Mouse (Mus musculus) CH12.LX (cell line): ENCODE results near the gene Epb41. TPM values are rescaled to one million over a fixed set of nuclear protein-coding genes. Genes with fewer than 3 reads are reported as not detected.

ENCODE experiments used
- DNase-seq: peaks from one replicate; pipeline ENCODE4 v3.0.0-alpha.2; 2013; ENCODE audit errors: extremely low read depth
- H3K27ac ChIP-seq: 2 replicates; pipeline ENCODE4 v1.5.1; 2012; ENCODE audit warnings: low read depth, mild to moderate bottlenecking, control low read depth, moderate library complexity; ENCODE audit not compliant: insufficient read depth
- H3K27me3 ChIP-seq: replicated peaks from 2 replicates; pipeline ENCODE3; 2012; ENCODE audit warnings: inconsistent platforms
- H3K36me3 ChIP-seq, 2 experiments: replicated peaks in 1 of 2; 2 replicates each; pipeline versions ENCODE3 to v1.6.1; 2012; ENCODE audit warnings: inconsistent platforms in 1 of 2, low read length in 1 of 2, mild to moderate bottlenecking in 1 of 2, mixed read lengths in 1 of 2, moderate library complexity in 1 of 2; ENCODE audit not compliant: control insufficient read depth in 1 of 2, insufficient read depth in 1 of 2
- H3K4me1 ChIP-seq, 2 experiments: 2 replicates each; pipeline ENCODE4 v1.6.1; 2012; ENCODE audit warnings: inconsistent platforms in 1 of 2, moderate library complexity in 1 of 2; ENCODE audit not compliant: insufficient read depth in 2 of 2, control insufficient read depth in 1 of 2
- H3K4me2 ChIP-seq: 2 replicates; pipeline ENCODE4 v1.6.1; 2012; ENCODE audit warnings: low read depth, mild to moderate bottlenecking, control low read depth; ENCODE audit not compliant: poor library complexity, insufficient read depth, severe bottlenecking
- H3K4me3 ChIP-seq, 3 experiments: fragments of 150-350 bp in 1 of 3; sonication (generic) in 1 of 3; replicated peaks in 1 of 3; 2 replicates each; pipeline versions ENCODE3 to v1.5.1; 2011 to 2012; ENCODE audit warnings: low read depth in 2 of 3, low read length in 2 of 3, mild to moderate bottlenecking in 2 of 3, moderate library complexity in 2 of 3, control low read depth in 1 of 3, improper control_type of control experiment in 1 of 3, inconsistent platforms in 1 of 3, mixed read lengths in 1 of 3; ENCODE audit not compliant: poor library complexity in 1 of 3
- H3K79me2 ChIP-seq: replicated peaks from 2 replicates; pipeline ENCODE4 v1.6.1; 2012; ENCODE audit warnings: mild to moderate bottlenecking, moderate library complexity; ENCODE audit not compliant: control insufficient read depth, poor library complexity, insufficient read depth, severe bottlenecking; ENCODE audit errors: extremely low read depth
- H3K9ac ChIP-seq: 2 replicates; pipeline ENCODE4 v1.6.1; 2012; ENCODE audit warnings: low read depth, mild to moderate bottlenecking, control low read depth, moderate library complexity; ENCODE audit not compliant: insufficient read depth
- H3K9me3 ChIP-seq: replicated peaks from 2 replicates; pipeline ENCODE3; 2012; ENCODE audit warnings: low read length, inconsistent platforms, mixed read lengths
- BHLHE40 ChIP-seq: IDR thresholded peaks from 2 replicates; pipeline ENCODE4 v1.6.1; 2011; ENCODE audit warnings: mild to moderate bottlenecking, low read depth, low read length, improper control_type of control experiment
- CHD1 ChIP-seq: IDR thresholded peaks from 2 replicates; pipeline ENCODE4 v1.6.1; 2012; ENCODE audit warnings: low read depth, low read length, improper control_type of control experiment, inconsistent platforms
- CTCF ChIP-seq, 2 experiments: IDR thresholded peaks in 1 of 2; conservative IDR thresholded peaks in 1 of 2; 2 replicates each; pipeline ENCODE4 v1.5.1; 2011 to 2012; ENCODE audit warnings: low read depth in 2 of 2, low read length in 2 of 2, improper control_type of control experiment in 1 of 2, inconsistent platforms in 1 of 2, mild to moderate bottlenecking in 1 of 2, moderate library complexity in 1 of 2
- E2F4 ChIP-seq: IDR thresholded peaks from 2 replicates; pipeline ENCODE4 v1.6.1; 2011; ENCODE audit warnings: low read depth, low read length, improper control_type of control experiment; ENCODE audit not compliant: insufficient replicate concordance
- ETS1 ChIP-seq: conservative IDR thresholded peaks from 2 replicates; pipeline ENCODE4 v1.6.1; 2012; ENCODE audit warnings: low read depth, mild to moderate bottlenecking, inconsistent platforms, low read length, improper control_type of control experiment, moderate library complexity
- HCFC1 ChIP-seq: IDR thresholded peaks from 2 replicates; pipeline ENCODE4 v1.6.1; 2012; ENCODE audit warnings: low read depth, mild to moderate bottlenecking, inconsistent platforms, low read length, improper control_type of control experiment
- JUN ChIP-seq: IDR thresholded peaks from 2 replicates; pipeline ENCODE4 v1.6.1; 2011; ENCODE audit warnings: low read depth, mild to moderate bottlenecking, low read length, improper control_type of control experiment, moderate library complexity; ENCODE audit not compliant: insufficient read depth
- JUND ChIP-seq: conservative IDR thresholded peaks from 2 replicates; pipeline ENCODE4 v1.6.1; 2011; ENCODE audit warnings: low read depth, low read length, improper control_type of control experiment
- MAFK ChIP-seq: IDR thresholded peaks from 2 replicates; pipeline ENCODE4 v1.6.1; 2011; ENCODE audit warnings: low read length, improper control_type of control experiment; ENCODE audit not compliant: insufficient replicate concordance
- MAX ChIP-seq: IDR thresholded peaks from 2 replicates; pipeline ENCODE4 v1.6.1; 2011; ENCODE audit warnings: low read length, improper control_type of control experiment
- MAZ ChIP-seq: IDR thresholded peaks from 2 replicates; pipeline ENCODE4 v1.6.1; 2012; ENCODE audit warnings: low read depth, mild to moderate bottlenecking, inconsistent platforms, low read length, improper control_type of control experiment, moderate library complexity
- MYC ChIP-seq: IDR thresholded peaks from 2 replicates; pipeline ENCODE4 v1.6.1; 2011; ENCODE audit warnings: low read depth, mild to moderate bottlenecking, improper control_type of control experiment, low read length
- PAX5 ChIP-seq: IDR thresholded peaks from 2 replicates; pipeline ENCODE4 v1.6.1; 2012; ENCODE audit warnings: low read length, inconsistent platforms, mixed read lengths
- RAD21 ChIP-seq: IDR thresholded peaks from 2 replicates; pipeline ENCODE4 v1.6.1; 2011; ENCODE audit warnings: low read depth, mild to moderate bottlenecking, low read length, improper control_type of control experiment, moderate library complexity
- SIN3A ChIP-seq: IDR thresholded peaks from 2 replicates; pipeline ENCODE4 v1.6.1; 2012; ENCODE audit warnings: low read length, improper control_type of control experiment, inconsistent platforms
- TBP ChIP-seq: conservative IDR thresholded peaks from 2 replicates; pipeline ENCODE4 v1.6.1; 2011; ENCODE audit warnings: low read depth, low read length, improper control_type of control experiment
- TCF12 ChIP-seq: IDR thresholded peaks from 2 replicates; pipeline ENCODE4 v1.6.1; 2014; ENCODE audit warnings: low read depth, mild to moderate bottlenecking, inconsistent platforms, low read length, improper control_type of control experiment
- UBTF ChIP-seq: IDR thresholded peaks from 2 replicates; pipeline ENCODE4 v1.6.1; 2012; ENCODE audit warnings: low read depth, mild to moderate bottlenecking, inconsistent platforms, low read length, improper control_type of control experiment, moderate library complexity
- USF1 ChIP-seq: IDR thresholded peaks from 2 replicates; pipeline ENCODE4 v1.6.1; 2014; ENCODE audit warnings: low read depth, mild to moderate bottlenecking, inconsistent platforms, low read length, improper control_type of control experiment
- ZC3H11A ChIP-seq: IDR thresholded peaks from 2 replicates; pipeline ENCODE4 v1.6.1; 2012; ENCODE audit warnings: low read depth, mild to moderate bottlenecking, inconsistent platforms, low read length, improper control_type of control experiment
- ZMIZ1 ChIP-seq: IDR thresholded peaks from 2 replicates; pipeline ENCODE4 v1.6.1; 2012; ENCODE audit warnings: low read depth, mild to moderate bottlenecking, inconsistent platforms, low read length, improper control_type of control experiment
- dilution Hi-C: fragments of 300-500 bp; cut with MboI; formaldehyde crosslinking; loops from 2 replicates; pipeline ENCODE4 v1.14.3; 2020; ENCODE audit warnings: low sequenced_read_pairs; ENCODE audit not compliant: extremely low pct_unique_long_range_greater_than_20kb, extremely low pct_ligation_motif_present
- in situ Hi-C: fragments of 300-500 bp; cut with MboI; formaldehyde crosslinking; loops from 3 replicates; pipeline ENCODE4 v1.14.3; 2019; ENCODE audit warnings: low sequenced_read_pairs, low pct_ligation_motif_present, low pct_unique_long_range_greater_than_20kb, mixed read lengths
- polyA plus RNA-seq: library from polyadenylated mRNA; unstranded; fragments of >175 nt; gene quantifications from 2 replicates; pipeline ENCODE4 v1.2.1, GENCODE M21; 2012; ENCODE audit warnings: low read depth; ENCODE audit not compliant: insufficient read length
- total RNA-seq, 2 experiments: library from RNA; depleted of rRNA; stranded (reverse); fragments of 300-350 nt in 1 of 2; fragments of >200 nt in 1 of 2; gene quantifications; 2 replicates each; pipeline ENCODE4 v1.2.3; 2012 to 2014

Gene Epb41
- total and polyA plus RNA-seq, 3 experiments, result 7.1 to 21.6 (median 10.0) TPM

DNA sequence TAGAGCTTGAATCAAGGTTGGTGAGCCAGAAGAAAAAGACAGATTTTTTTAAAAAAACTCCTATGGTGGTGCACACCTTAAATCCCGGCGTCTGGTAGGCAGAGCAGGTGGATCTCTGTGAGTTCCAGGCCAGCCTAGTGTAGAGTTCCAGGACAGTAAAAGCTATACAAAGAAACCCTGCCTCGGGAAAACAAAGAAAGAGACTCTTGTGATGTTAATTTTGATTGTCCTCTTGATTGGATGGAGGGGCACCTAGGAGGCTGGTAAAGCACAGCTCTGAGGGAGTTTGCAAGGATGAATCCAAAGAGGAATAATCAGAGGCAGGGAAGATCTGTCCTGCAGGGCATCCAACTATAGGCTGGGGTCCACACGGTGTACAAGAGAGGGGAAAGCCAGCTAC is 56.6 kb downstream of the Epb41 start:
- Histone ChIP-seq H3K9me3 (no peaks in the 10 kb centered on the region), H3K9ac (no peak overlapping the region), H3K27me3 (no peaks in the 10 kb centered on the region), H3K79me2 (no peaks in the 10 kb centered on the region), H3K36me3 (peaks cover 0 to 2% of the 10 kb centered on the region in 2 experiments), H3K27ac (no peak overlapping the region), H3K4me2 (no peak overlapping the region), H3K4me3 (no peak overlapping the region), H3K4me1 (no peaks in the 10 kb centered on the region)
- dilution Hi-C loops, result no loop called here
- no peak for TF ChIP-seq RAD21
- TF ChIP-seq TBP, result no peak
- TF ChIP-seq CHD1, result no peak
- TF ChIP-seq USF1, result no peak
- TF ChIP-seq BHLHE40, result no peak
- no peak for TF ChIP-seq CTCF (conservative IDR thresholded peaks at IDR 0.05 in 1 of 2, IDR thresholded peaks at IDR 0.05 in 1 of 2; ENCODE audit: low read depth in 2 of 2, low read length in 2 of 2)
- TF ChIP-seq SIN3A, result no peak
- no peak for TF ChIP-seq MYC
- TF ChIP-seq ZC3H11A, result no peak
- TF ChIP-seq ZMIZ1, result no peak
- no peak for TF ChIP-seq PAX5
- TF ChIP-seq E2F4, result no peak
- no peak for TF ChIP-seq HCFC1
- no peak for TF ChIP-seq MAFK
- TF ChIP-seq TCF12, result no peak
- TF ChIP-seq JUN, result no peak
- no peak for TF ChIP-seq MAZ
- no peak for TF ChIP-seq JUND
- in situ Hi-C loops, result no loop called here
- DNase-seq, result no peak

DNA sequence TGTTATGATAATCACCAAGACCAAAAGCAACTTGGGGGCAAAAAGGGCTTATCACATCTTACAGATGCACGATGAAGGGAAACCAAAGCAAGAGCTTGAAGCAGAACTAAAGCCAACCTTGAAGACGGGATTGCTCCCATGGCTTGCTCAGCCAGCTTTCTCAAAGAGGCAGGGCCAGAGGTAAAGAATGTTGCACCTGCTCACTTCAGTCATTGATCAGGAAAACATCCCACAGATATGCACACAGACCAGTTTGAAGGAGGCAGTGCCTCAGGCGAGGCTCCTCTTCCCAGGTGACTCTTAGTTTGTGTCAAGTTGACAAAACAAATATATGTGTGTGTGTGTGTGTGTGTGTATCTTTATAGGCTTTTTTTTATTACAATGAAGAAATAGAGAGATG is 59.7 kb downstream of the Epb41 start:
- dilution Hi-C loops, result no loop called here
- TF ChIP-seq ZMIZ1 (no peak), JUND (no peak), ETS1 (no peak), MAX (no peak), E2F4 (no peak), UBTF (no peak)
- TF ChIP-seq, all 38 proteins: peak for 0
- Histone ChIP-seq H3K27me3 (no peaks in the 10 kb centered on the region), H3K27ac (no peak overlapping the region), H3K4me2 (no peak overlapping the region), H3K4me3 (no peak overlapping the region), H3K4me1 (no peaks in the 10 kb centered on the region), H3K9me3 (no peaks in the 10 kb centered on the region), H3K9ac (no peak overlapping the region), H3K36me3 (no peaks in the 10 kb centered on the region), H3K79me2 (no peaks in the 10 kb centered on the region)
- no peak for DNase-seq
- in situ Hi-C loops, result no loop called here
